Mouse (Mus musculus): Measurements from ENCODE around the gene Hmox2.

DNA sequence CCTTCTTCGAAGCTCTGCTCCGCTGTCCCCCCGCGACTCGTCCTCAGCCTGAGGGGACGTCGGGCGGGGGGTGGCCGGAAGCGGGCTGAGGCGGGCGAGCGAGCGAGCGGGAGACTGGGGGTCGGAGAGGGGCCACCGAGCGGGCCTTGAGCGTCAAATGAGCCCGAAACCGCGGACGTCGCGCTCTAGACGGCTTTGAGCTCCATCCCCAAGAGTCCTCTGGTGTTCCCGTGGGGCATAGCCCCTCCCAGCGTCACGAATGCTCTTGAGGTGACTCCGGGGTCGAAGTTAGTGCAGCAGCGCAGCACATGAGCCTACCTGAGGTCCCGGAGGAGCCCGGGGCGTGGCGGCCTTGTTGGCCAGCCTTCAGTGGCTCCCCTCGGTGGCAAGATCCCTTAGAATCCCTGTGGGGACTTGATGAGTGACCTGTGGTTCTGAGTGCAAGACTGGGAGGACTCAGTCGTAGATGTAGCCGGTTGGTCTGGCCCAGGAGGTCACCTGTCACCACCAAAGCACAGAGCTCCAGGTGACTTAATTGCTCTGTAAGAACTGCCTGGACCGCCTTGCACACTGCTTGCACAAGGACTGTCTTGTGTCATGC, 467 bp downstream of the Hmox2 start:
- TF ChIP-seq CTCF (conservative IDR thresholded peaks at IDR 0.05; ENCODE audit: low read length) (no peak), POU5F1 (IDR thresholded peaks at IDR 0.05; ENCODE audit: borderline replicate concordance, low read length) (no peak)
